Mouse (Mus musculus) adrenal gland (tissue): ENCODE measurements around the gene Clpb.
"Not testable (repeated sequence)": the region's sequence is repeated elsewhere in the genome, so short reads cannot be mapped to it uniquely, and the experiment has no call there.

ENCODE experiments used
- intact Hi-C: fragments of 180-260 bp; cut with DNase I; formaldehyde crosslinking; loops from one replicate; pipeline ENCODE4 v1.15.1; 2025
- long read RNA-seq, 2 experiments: library from polyadenylated mRNA; unstranded; transcript quantifications; one replicate each; pipeline ENCODE4 v2.0.0; 2020; ENCODE audit warnings: borderline replicate concordance in 1 of 2; ENCODE audit not compliant: insufficient replicate concordance in 1 of 2

The Clpb gene
- long read RNA-seq, experiment 1, full-length matches to known transcripts = 83 of 103 reads
- long read RNA-seq, experiment 1, partial matches to known transcripts = 15 of 103 reads
- long read RNA-seq, experiment 1, other reads (novel, unspliced or antisense) = 5 of 103 reads
- long read RNA-seq, experiment 2, full-length matches to known transcripts = 72 of 99 reads
- long read RNA-seq, experiment 2, partial matches to known transcripts = 17 of 99 reads
- long read RNA-seq, experiment 2, other reads (novel, unspliced or antisense) = 10 of 99 reads

- intact Hi-C loops = no loop called here
Measured at GRCm38 (mm10) chr7:101663514-101664159, at the start of gene Clpb. Gene Clpb, plus strand, starts transcription at chr7:101663633.

- intact Hi-C loops = loop anchor here (5.0 kb wide), 1 partner anchor 53 kb away; no protein-coding TSS in a partner anchor
Measured at GRCm38 (mm10) chr7:101615406-101615805, 48.0 kb upstream of the Clpb start.

DNA sequence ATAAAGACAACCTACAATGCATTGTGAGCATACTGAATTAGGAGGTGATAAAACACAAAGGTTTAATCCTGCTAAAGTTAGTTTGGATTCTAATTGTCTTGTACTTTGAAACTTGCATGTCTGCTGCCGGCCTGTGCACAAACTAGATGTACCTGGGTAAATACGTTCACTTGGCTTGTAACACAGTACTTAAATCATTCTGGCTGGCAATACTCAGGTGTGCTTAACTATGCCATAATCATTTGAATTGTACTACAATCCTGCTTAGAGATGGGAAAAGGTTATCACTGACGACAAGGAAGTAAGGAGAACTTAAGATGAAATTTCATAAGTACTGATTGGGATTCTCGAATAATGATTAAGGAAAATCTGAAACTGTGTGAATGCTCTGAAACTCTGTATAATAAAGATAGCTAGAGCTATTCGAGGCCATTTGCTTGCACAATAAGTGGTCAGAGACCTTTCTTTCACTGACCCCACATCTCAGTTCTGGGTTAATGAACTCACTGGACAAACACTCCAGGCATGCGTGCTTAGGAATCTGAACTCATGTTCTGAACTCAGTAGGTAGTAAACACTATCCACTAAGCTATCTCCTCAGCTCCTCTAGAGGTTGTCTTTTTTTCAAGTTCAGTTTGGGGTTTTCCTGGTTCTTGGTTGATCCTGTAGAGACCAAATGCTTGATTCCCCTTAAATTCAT, 47.1 kb upstream of the Clpb start:
- intact Hi-C loops = loop anchor here (5.0 kb wide), 1 partner anchor 54 kb away; no protein-coding TSS in a partner anchor

DNA sequence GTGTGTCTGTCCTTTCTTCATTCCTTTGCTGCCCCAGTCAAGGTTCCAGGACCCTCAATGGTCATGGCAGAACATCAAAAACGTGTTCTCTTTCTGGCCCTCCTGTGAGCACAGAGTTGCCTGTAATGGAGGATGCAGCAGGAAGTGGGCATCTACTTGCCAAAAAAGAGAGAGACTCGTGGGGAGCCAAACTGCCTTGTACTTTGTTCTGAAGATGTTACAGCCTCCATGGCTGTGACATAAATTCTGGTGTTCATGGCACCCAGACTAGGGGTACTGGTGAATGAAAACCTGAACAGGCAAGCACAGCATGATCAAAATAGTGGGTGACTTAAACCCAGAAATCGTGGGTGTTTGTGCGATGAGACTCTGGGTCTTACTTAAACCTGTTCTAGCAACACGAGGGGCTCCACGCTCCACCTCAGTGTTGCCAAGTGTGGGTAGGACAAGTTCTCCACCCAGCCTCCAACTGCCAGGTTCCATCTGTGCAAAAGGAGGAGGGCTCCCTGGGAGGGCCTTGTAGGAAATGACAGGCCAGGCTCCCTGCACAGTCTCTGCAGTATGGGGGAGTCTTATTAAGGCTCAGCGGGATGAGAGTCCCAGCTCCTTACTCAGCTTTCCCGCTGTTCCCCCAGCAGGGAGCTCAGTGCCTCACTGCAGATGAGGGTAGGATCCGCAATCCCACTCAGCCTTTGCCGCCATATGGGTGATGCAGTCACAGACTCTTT, 45.8 kb upstream of the Clpb start:
- intact Hi-C loops = loop anchor here (5.0 kb wide), 1 partner anchor 55 kb away; no protein-coding TSS in a partner anchor

GRCm38 (mm10) chr7:101618273-101618672, 45.2 kb upstream of the Clpb start:
- intact Hi-C loops = loop anchor here (5.0 kb wide), 1 partner anchor 56 kb away; no protein-coding TSS in a partner anchor

- intact Hi-C loops = loop anchor here (5.0 kb wide), 3 partner anchors 78 to 208 kb away; partner anchors contain the start of gene Gm45837
Measured at GRCm38 (mm10) chr7:101620373-101620772, 43.1 kb upstream of the Clpb start.

GRCm38 (mm10) chr7:101621861-101622260, 41.6 kb upstream of the Clpb start:
- intact Hi-C loops = loop anchor here (5.0 kb wide), 3 partner anchors 80 to 210 kb away; partner anchors contain the start of gene Gm45837

DNA sequence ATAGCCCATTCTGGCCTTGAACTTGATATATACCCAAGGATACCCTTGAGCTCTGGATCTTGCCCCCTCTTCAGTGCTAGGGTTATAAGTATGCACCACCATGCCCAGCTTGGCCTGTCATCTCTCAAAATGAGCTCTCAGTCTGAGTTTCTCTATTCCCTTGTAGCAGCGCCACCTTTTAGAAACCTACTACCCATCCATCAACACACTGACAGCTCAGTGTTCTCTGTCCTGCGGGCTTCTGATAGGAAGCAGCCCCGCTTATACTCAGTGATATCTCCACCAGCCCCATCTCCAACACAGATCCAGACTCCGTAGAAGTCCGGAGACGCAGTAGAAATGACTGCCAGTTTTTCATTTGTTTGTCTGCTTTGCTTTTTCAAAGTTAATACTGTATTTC, 39.1 kb upstream of the Clpb start:
- intact Hi-C loops = loop anchor here (5.0 kb wide), 3 partner anchors 82 to 212 kb away; partner anchors contain the start of gene Gm45837

DNA sequence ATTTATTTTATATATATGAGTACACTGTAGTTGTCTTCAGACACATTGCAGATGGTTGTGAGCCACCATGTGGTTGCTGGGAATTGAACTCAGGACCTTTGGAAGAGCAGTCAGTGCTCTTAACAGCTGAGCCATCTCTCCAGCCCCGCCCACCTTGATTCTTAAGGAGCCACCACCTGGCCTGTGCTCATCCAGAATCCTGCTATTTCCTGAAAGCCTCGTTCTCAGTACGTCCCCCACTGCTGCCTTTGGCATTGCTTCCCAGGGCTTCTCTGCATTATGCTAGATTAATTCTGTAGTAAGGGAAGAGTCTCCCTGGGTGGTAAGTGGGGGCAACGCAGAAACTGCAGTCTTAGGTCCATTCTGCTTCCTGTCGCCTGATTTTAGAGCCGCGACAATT, 36.3 kb upstream of the Clpb start:
- intact Hi-C loops = not testable (repeated sequence)

DNA sequence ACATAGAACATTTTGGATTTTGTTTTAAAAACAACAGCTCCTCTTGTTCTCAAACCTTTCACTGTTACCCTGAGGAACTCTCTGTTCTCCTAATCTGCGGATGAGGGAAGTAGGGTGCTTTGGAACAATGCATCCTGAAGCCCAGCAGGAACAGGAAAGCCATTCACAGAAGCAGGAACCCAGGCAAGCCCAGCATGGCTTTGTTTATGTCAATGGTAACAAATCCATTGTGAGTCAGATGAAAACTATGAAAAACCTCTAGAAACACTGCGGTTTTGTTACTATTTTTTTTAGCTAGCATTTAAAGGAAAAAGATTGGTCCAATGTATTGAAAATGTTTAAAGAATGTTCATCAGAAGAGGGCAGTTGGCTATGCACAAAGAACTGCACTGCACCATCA, 35.0 kb upstream of the Clpb start:
- intact Hi-C loops = no loop called here

- intact Hi-C loops = no loop called here
Measured at GRCm38 (mm10) chr7:101633629-101634177, 29.7 kb upstream of the Clpb start.

GRCm38 (mm10) chr7:101634513-101634912, 28.9 kb upstream of the Clpb start:
- intact Hi-C loops = no loop called here

GRCm38 (mm10) chr7:101636056-101636455, 27.4 kb upstream of the Clpb start:
- intact Hi-C loops = no loop called here

DNA sequence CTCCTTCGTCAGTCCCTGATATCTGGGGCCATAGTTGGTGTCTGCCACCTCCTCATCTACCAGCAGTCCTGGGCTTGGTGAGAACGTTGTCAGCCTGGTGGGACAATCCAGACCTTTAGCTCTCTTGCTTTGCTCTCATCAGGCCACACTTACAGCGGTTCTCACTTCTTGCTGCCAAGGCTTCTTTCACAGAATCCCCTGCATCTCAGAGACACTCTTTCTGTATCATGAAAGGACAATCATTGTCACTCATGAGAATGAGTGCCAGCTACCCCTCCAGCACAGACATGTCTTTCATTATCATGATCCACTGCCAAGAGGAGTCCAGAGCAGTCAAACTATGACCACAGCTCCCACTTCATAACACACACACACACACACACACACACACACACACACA, 19.6 kb upstream of the Clpb start:
- intact Hi-C loops = no loop called here

DNA sequence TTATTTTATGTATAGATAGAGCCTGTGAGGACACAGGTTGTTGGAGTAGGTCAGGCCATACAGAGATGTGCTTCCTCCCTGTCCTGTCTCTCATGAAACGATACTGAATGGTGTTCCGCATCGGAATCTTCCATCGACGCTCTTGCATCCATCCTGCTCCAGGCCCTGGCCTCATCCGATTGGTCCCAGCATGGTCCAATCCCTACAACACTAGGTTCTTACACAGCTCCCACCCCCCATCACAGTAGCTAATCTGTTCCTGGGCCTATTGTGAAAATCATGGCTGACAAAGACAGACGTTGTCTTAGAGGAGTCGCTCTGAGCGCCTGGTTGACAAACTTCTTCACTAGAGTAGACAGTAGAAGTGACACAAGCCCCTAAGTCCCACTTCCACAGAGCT, 13.7 kb upstream of the Clpb start:
- intact Hi-C loops = loop anchor here (5.0 to 10.0 kb wide), 2 partner anchors 425 to 603 kb away; no protein-coding TSS in a partner anchor

- intact Hi-C loops = loop anchor here (5.0 to 10.0 kb wide), 2 partner anchors 424 to 602 kb away; no protein-coding TSS in a partner anchor
Measured at GRCm38 (mm10) chr7:101650565-101650964, 12.9 kb upstream of the Clpb start.

DNA sequence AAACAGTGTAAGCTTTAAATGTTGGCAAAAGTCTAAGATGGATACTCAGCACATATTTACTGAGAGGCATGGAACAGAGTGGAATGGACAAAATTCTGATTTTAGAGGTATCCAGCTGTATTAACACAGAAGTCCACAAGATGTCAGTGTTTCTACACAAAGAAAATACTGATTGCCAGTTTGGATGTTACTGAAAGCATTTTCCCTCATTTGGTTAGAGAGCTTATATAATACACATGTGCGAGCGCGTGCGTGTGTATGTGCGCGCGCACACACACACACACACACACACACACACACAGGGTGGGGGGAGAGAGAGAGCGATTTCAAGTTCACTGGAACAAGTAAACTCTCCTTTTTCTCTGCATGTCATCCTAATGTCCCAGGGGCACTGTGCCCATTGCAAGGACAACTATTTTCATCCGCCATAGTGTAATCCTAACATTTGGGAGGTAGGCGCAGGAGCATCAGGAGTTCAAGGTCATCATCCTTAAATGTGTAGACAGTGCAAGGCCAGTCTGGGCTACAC, 9.7 kb upstream of the Clpb start:
- intact Hi-C loops = loop anchor here (5.0 to 10.0 kb wide), 2 partner anchors 421 to 599 kb away; no protein-coding TSS in a partner anchor

- intact Hi-C loops = loop anchor here (5.0 to 10.0 kb wide), 2 partner anchors 420 to 597 kb away; no protein-coding TSS in a partner anchor
Measured at GRCm38 (mm10) chr7:101654936-101655335, 8.5 kb upstream of the Clpb start.

GRCm38 (mm10) chr7:101662006-101662405, 1.4 kb upstream of the Clpb start:
- intact Hi-C loops = no loop called here

DNA sequence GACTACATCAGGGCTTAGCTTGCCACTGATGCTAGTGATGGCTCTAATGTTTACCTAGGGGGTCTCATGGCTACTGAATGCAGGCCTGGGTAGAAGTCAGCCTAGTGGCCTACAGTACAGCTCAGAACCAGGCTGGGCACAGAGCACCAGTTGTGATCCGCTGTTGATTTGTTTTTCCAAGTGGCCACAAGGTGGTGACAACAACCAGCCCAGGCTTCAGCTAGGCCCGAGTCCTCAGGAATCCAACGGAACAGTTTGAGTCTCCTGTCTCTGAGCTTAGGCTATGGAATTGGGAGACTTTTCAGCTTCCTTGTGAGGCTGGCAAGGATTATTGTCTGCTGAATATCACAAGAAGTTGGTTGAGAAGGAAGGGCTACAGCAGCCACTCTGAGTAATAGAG, 3.1 kb downstream of the Clpb start:
- intact Hi-C loops = no loop called here
